Mouse (Mus musculus) lung, postnatal 0 days (tissue): Measurements from ENCODE around the gene Ksr1.

Source experiments
- CTCF ChIP-seq: IDR thresholded peaks from 2 replicates; pipeline ENCODE4 v1.5.1; 2016; ENCODE audit warnings: antibody characterized with exemption, mild to moderate bottlenecking
- EP300 ChIP-seq: IDR thresholded peaks from 2 replicates; pipeline ENCODE4 v1.6.1; 2016; ENCODE audit warnings: antibody characterized with exemption, mild to moderate bottlenecking, control low read depth

- TF ChIP-seq CTCF (no peak), EP300 (no peak)
Measured at GRCm38 (mm10) chr11:79016236-79016635, 130.0 kb downstream of the Ksr1 start.
